Mouse (Mus musculus): ENCODE results near the gene Pafah1b3.
A peak's percentile ranks its signal among the peaks of the same experiment; 100 is the strongest.

The Pafah1b3 gene

DNA sequence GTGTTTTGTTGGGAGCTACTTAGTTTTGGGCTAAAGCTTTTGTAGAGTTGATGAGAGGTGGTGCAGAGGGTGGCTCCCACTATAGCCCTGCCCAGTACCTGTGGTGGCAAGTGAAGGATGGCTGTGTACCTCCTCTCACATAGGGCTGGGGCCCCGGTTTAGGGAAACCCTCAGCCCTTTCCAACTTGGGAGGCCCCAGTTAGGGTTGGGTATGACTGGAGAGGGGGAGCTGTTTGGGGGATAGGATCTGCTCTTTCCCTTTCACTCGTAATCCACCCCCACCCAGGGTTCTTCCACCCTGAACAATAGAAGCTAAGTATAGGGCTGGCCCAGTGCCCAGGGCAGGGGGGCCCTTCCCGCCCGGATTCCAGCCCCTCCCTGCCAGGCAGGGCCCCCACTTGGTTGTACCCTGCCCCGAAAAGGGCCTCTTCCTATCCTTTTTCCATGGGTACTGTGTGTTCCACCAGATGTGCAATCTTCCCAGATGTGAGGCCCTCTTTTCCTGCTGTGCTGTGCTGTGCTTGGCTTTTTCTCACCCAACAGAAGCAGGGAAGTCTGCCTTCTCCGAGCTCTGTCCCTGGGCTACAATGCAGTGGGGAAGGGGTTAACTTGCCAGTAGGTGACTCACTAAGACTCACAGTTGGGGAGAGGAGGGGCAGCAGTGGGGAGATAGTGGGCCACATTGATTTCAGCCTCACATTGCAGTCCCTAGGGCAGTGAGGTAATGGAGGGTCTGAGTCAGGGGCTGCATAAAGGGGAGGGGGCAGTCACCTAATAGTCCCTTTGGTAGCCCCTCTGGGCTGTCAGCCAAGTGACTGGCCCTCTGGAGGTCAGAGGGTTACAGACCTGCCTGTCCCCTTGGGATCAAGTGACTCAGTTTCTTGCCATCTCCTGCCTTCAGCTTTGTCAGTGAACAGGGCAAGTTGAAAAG is 17.7 kb downstream of the Pafah1b3 start:
- DNase-seq: peak; percentile 59

DNA sequence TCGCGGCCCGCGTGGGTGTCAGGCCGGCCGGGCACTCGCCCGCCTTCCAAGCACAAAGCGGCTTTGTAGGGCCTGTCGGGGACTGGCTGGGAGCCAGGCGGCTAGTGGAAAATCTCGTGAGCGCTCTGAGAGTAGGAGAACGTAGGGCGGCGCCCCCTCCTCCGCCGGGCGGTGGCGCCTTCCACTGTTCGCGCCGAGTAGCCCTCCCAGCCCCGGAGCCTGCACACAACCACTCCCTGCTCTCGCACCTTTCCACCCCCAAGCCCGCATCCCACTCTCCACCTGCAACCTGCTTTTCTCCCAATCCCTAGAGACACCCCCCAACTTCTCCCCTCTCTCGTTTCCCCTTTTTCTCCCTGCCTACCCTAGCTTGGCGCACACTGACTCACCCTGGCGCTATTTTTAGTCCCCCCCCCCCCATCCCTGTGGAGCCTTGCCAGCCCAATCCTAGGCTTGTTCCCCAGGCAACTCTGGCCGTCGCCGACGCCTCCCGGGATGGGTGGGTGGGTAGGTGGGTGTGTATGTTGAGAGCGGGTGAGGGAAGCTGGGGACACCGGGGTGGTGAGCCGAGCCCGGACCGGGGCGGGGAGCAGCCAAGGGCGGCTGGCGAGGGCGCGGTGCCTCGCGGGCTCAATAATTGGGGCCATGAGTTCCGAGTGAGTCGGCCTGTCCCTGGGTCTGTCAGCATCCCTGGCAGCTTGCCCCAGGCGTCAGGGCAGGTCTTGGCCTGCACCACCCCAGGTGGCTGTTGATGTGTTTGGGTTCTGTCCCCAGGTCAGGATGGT is 18.5 kb downstream of the Pafah1b3 start:
- DNase-seq: peak; percentile 86

DNA sequence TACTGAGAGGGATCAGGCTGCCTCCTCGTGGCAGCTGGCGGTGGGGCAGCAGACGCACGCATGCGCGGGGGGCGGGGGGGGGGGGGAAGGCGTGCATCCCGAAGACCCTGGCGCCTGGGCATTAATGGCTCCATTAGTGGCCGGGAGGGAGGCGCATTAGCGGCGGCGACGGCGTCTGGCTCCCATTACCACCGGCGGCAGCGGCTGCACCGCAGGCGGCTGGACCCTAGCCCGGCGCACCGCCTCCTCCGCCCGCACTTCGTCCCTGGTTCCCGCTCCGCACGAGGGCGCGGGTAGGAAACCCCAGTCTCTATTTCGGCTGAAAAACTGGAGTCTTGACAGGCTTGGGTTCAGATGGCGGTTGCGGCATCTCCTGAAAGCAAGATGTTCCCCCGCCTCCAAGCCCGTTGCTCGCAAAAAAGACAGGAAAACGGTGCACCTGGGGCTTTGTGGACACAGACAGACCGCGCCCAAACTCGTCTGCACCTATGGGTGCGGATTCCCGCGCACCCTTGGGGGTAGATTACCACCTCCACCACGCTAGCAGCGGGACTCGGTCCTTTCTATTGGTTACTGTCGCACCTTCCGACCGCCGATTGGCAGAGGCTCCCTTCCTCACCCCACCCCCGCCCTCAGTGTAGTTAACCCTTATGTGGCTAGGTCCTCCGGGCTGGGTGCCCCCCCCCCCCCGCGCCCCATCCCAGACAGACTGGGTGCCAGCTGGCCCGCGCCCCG is 19.3 kb downstream of the Pafah1b3 start:
- DNase-seq: peak; percentile 94

DNA sequence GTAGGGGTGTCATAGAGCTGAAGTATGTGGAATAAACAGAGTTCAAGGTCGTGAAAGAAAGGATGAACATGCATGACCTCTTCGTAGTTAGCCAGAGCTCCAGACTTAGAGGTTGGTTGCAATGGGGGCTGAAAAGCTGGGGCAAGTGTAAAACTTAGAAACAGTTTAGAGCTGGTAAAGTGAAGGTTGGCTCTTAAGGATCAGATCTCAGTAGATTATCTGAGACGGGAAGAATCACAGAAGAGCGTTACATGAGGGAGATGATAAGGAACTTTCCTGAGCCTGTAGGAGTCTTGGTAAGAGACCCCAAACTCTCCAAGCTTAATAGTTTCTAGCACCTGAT is 19.8 kb downstream of the Pafah1b3 start:
- no peak for DNase-seq

DNA sequence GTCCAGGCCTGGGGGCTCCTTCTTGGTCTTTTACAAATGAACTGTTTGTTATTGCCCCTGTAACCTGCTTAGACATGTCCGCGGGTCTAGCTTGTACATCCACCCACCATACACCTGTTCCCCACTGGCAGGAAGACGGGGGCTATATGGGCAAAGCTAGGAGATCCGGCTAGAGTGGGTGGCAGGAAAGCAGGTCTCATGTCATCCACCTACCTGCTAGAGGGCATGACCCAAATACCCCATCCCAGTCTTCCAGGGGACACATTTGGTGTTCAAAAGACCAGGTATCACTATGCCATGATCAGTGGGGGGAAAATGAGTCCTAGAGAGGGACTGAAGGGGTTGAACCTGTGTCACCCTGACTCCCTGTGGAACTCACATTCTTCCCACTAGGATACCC is 20.4 kb downstream of the Pafah1b3 start:
- DNase-seq: no peak

DNA sequence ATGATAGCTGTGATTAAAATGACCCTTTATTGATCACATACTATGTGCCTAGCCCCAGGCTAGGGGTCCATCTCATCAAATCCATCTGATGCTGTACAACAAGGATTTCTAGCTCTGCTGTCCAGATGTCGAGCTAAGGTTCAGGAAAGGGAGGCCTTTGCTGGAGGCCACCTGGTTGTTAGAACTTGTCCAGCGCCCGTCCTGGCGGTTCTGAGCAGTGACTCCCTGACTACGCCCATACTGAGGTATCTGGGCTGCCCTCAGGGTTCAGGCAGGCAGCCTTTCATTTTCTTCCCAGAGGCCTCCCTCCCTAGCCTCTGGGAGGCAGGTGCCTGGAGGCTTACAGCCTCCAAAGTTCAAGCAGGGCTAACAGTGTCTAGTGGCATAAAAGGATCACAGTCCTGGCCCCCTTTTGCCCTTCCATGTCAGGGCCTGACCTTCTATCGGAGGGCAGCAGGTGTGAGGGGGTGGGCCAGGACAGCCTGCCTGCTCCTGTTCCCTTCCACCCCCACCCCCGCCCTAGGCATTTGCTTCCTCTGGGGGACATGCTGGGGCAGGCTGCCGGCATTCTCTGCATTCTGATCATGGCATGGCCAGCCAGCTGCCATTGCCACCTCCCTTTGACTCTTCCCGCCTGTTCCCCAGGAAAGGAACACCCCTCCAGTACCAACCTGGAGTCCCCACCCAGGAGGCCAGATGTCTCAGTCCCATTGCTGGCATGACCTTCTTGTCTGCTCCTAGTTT is 22.1 kb downstream of the Pafah1b3 start:
- no peak for DNase-seq

DNA sequence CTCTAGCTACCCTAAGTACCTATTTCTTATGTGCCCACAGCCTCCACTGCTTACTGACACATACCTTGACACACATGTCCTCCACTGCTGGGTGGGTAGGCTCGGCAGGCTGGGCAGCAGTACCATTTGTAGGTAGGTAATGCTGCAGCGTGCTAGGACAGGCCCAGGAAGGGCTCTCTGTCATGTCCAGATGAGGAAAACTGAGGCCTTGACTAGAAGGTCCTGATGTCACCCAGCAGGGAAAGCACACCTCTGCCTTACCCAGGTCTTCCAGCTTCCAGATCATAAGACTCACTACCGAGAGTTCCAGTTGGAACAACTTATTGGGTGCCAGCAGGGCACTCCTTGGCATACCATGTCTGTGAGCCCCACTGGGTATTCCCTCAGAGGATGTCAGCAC is 22.8 kb downstream of the Pafah1b3 start:
- no peak for DNase-seq

DNA sequence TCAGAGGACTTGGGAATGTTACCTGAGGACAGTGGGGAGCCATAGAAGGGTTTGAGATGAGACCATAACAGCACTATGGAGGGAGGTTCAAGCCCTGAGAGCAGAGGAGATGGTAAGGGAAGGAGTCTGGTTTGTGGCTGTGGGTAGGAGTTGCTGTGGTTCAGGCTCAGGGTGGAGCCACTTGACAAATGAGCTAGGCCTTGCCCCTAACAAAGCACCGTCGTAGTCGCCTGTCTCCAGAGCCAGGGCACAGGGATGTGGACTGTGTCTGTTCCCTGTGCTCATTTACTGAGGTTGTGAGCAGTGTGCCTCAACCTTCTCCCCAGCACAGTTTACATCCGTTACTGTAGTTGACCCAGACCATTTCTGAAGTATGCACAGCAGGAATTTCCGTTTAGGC is 23.2 kb downstream of the Pafah1b3 start:
- peak; percentile 66 for DNase-seq

DNA sequence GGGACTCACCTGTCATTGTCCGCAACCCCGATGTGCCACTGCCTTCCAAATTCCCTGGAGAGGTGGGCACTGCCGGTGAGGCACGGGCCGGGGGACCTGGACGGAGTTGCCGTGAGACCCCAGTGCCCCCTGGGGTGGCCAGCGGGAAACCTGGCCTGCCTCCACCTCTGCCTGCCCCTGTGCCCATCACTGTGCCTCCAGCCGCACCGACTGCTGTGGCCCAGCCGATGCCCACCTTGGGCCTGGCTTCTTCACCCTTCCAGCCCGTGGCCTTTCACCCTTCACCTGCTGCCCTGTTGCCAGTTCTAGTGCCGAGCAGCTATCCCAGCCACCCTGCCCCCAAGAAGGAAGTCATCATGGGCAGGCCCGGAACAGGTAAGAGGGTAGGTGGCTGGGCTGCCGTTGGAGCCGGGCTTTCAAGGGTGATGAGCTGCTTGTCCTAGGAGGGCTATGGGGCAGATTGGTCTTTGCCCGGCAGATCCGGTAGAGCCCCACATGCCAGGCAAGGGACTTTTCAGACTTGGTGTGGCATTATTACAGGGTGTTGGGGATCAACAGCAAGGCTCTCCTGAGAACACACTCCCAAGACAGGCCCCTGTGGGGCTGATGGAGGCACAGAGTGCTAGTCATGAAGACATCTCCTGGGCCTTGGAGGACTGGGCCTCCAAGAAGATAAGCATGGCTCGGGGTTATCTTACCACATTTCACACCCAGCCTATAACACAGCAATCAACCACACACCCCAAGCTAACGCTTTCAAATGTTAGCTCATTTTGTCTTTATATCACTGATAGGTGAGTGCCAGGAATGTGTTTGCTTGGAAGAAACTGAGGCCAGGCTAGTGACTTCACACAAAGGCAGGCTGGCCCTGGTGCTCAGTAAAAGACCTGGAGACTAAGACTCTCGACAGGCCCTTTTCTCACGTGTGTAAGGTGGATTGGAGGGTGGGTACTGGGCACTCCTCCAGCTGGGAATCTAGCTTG is 24.2 kb downstream of the Pafah1b3 start:
- peak; percentile 79 for DNase-seq

DNA sequence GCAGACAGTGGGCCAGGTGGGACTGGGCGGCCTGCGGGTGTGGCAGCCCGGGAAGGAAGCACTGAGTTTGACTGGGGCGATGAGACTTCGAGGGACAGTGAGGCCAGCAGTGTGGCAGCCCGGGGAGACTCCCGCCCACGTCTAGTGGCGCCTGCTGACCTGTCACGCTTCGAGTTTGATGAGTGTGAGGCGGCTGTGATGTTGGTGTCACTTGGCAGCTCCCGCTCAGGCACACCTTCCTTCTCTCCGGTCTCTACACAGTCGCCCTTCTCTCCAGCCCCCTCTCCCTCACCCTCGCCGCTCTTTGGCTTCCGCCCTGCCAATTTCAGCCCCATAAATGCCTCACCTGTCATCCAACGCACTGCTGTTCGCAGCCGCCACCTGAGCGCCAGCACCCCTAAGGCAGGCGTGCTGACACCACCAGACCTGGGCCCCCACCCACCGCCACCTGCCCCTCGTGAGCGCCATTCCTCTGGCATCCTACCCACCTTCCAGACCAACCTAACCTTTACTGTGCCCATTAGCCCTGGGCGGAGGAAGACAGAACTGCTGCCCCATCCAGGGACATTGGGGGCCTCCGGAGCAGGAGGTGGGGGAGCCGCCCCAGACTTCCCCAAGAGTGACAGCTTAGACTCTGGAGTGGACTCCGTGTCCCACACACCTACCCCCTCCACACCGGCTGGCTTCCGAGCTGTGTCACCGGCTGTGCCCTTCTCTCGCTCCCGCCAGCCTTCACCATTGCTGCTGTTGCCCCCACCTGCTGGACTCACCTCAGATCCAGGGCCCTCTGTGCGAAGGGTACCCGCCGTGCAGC is 25.1 kb downstream of the Pafah1b3 start:
- no peak for DNase-seq

DNA sequence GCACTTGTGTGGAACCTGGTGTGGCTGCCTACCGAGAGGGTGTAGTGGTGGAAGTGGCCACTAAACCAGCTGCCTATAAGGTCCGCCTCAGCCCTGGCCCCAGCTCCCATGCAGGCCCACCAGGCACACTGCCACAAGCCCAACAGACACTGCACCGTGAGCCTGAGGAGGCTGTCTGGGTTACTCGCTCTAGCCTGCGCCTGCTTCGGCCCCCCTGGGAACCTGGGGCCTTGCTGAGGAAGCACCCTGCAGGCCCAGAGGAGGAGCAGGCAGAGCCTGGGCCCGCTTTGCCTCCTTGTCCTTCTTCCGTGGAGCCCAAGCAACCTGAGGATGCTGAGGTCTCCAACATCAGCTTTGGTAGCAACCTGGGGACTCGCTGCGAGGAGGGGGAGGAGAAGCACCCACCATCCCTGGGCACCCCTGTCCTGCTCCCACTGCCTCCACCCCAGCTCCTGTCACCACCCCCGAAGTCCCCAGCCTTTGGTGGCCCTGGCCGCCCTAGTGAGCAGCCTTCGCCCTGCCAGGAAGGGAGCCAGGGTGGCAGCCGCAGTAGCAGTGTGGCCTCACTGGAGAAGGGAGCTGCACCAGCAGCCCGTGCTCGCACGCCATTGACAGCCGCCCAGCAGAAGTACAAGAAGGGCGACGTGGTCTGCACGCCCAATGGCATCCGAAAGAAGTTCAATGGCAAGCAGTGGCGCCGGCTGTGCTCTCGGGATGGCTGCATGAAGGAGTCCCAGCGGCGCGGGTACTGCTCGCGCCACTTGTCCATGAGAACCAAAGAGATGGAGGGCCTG is 25.9 kb downstream of the Pafah1b3 start:
- no peak for DNase-seq

DNA sequence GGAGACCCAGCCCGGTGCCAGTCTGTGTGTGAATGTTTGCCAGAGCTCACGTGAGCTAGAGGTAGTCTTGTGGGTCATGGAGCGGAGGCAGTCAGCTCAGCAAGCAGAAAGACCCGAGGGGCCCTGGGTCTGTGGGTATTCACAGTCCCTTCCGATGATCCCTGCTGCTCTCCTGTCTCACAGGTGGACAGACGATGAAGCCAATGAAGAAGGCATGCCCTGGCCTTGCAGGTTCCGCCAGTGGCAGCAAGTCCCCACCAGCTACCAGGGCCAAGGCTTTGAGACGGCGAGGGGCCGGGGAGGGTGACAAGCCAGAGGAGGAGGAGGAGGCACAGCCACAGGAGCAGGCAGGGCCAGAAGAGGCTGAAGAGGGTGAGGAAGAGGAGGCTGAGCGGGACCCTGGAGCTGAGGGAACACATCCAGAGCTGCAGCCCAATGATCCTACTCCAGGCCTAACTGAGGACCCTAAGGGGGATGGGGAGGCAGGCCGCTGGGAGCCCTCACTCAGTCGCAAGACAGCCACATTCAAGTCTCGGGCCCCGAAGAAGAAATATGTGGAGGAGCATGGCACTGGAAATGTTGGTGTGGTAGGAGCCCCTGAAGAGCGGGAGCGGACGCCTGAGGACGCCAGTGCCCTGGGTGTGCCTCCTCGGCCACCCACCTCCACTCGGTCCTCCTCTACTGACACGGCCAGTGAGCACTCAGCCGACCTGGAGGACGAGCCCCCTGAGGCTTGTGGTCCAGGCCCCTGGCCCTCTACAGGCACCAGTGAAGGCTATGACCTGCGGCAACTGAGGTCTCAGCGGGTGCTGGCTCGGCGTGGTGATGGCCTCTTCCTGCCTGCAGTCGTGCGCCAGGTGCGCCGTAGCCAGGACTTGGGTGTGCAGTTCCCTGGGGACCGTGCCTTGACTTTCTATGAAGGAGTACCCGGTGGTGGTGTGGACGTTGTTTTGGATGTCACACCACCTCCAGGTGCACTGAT is 26.8 kb downstream of the Pafah1b3 start:
- no peak for DNase-seq

DNA sequence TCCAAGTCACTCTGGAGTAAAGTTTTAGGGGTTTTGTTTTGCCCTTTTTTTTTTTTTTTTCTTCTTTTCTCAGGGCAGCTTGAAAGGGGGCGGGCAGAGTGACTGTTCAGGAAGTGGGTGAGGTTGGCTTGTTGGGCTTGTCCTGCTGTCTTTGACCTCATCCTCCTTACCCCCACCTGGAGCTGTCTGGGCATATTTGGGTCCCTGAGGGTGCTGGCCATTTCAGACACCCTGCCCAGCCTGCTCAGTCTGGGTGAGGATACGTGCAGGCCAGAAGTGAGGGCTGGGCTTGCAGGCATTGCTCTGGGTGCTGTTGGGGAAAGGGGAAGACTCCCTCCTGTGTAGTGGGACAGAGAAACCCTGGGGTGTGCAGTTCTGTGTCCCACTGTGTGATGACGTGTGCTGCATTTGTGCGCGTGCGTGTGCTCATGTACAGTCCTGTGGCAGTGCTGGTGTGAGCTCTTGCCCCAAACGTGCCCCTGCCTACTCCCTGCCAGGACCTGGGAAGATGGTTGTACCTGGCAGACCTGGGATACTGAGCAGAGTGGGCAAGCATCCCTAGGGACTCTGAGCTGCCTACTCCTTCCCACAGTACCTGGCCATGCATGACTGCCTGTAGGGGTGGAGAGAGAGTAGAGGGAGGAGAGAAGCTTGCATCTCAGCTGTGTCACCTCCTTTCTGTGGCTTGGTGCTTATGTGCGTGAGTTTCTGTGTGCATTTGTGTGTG is 28.1 kb downstream of the Pafah1b3 start:
- DNase-seq: no peak

DNA sequence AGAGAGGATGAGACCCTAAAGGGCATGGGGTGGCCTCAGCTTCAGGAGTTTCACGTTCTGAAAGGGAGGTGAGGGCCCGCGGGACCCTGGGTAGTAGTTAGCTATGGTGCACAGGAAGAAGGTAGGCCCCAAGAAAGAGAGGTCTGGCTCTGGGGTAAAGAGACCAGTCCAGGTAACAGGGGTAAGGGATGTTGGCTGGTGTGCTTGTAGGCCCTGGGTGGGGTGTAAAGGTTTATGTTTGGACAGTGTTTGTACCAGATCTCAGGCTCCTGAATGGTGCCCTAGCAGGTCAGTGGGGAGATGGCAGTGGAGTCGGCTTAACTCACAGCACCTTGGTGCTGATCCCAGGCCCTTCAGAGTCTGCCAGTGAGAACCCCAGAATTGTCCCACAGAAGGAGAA is 28.8 kb downstream of the Pafah1b3 start:
- DNase-seq: peak; percentile 13

DNA sequence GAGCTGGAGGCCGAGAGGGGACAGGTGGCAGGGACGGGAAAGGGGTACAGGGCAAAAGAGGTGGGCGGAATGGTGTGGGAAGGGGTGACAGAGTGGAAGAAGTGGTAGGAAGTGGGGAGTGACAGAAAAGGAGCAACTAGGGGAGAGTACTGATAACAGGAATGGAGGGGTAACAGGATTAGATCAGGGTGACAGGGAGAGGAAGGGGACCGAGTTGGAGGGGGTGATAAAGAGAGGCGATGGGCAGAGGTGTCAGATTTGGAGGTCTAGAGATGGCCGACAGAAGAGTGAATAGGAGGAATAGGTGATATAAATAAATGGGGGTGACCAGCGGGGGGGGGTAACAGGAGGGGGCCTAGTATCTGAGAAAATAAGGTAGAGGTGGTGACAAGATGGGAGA is 29.2 kb downstream of the Pafah1b3 start:
- no peak for DNase-seq

DNA sequence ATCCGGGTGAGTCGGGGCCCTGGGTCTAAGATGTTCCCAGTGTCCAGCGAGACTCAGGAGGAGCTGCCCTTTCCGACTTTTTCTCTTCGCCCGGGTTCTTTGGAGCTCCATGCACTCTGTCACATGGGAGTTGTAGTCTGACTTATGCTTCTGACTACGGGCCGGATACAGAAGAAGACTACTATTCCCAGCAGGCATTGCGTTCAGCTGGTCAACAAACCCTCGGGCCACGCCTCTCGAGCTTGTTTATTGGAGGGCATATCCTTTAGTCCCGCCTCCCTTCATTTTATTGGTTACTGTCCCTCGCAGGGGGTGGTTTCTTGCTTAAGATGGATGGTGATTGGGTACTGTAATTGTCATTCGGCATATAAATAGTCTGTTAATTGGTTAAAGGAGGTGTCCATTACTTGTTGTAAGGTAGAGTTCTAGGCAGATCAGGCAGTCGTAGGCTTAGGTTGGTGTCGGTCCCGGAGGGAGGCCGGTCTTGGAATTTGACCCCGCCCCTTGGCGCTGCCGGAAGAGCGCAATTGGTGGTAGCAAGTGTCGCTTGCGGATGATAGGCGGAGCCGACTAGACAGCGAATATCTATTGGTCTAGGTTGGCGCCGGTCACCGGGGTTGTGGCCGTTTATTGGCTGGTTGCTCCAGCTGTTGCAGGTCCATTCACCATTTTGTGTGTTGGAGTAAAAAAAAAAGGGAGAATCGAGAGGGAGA is 29.9 kb downstream of the Pafah1b3 start:
- DNase-seq: peak; percentile 99

DNA sequence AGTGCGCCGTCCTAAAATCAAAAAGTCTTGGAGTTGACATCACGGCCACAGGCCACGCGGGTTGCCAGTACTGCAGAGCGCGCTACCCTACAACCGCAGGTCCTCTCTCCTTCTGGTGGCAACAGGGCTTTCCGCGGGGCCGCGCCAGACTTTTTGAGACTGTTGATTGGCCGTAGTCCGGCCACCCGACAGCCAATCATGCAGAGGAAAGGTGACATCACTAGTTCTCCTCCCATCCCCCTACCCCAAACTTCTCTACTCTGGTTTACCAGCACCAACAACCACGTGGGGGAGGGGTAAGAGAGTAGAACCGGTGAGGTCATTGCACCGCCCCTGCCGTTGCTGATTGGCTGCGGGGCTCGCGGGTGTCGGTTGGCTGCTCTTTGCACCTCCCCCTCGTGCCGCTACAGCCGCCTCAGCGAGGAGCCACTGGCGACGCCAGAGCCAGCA is 30.5 kb downstream of the Pafah1b3 start, which contains the start of gene Cic:
TSS of gene Cic (plus strand) at position 404 of the 450 bp plus-strand sequence.
- peak; percentile 96 for DNase-seq
